Mouse (Mus musculus) limb, embryonic 12.5 days (tissue): ENCODE measurements around the gene Prr32. TPM values are rescaled to one million over a fixed set of nuclear protein-coding genes. Genes with fewer than 3 reads are reported as not detected.

Source experiments
- ATAC-seq: fragments of 200-750 bp; cut with Nextera tagmentation; 2 replicates; pipeline ENCODE4 v1.8.0; 2017; ENCODE audit warnings: low read depth, moderate TSS enrichment; ENCODE audit not compliant: insufficient number of reproducible peaks, insufficient read depth, low FRiP score, low TSS enrichment
- H3K27ac ChIP-seq: fragments of 300-500 bp; sonication (generic); 2 replicates; pipeline ENCODE4 v1.5.1; 2016; ENCODE audit warnings: mild to moderate bottlenecking, moderate library complexity
- H3K27me3 ChIP-seq: fragments of 300-500 bp; sonication (generic); 2 replicates; pipeline ENCODE4 v1.6.1; 2016; ENCODE audit warnings: mild to moderate bottlenecking, moderate library complexity
- H3K36me3 ChIP-seq: fragments of 300-500 bp; sonication (generic); 2 replicates; pipeline ENCODE4 v1.6.1; 2016; ENCODE audit warnings: mild to moderate bottlenecking, moderate library complexity
- H3K4me1 ChIP-seq: fragments of 300-500 bp; sonication (generic); replicated peaks from 2 replicates; pipeline ENCODE4 v1.6.1; 2016
- H3K4me2 ChIP-seq: fragments of 300-500 bp; sonication (generic); 2 replicates; pipeline ENCODE4 v1.6.1; 2016; ENCODE audit warnings: mild to moderate bottlenecking, moderate library complexity
- H3K4me3 ChIP-seq: fragments of 300-500 bp; sonication (generic); replicated peaks from 2 replicates; pipeline ENCODE4 v1.5.1; 2016; ENCODE audit warnings: mild to moderate bottlenecking
- H3K9ac ChIP-seq: fragments of 300-500 bp; sonication (generic); replicated peaks from 2 replicates; pipeline ENCODE4 v1.6.1; 2016; ENCODE audit warnings: mild to moderate bottlenecking, moderate library complexity
- H3K9me3 ChIP-seq: fragments of 300-500 bp; sonication (generic); 2 replicates; pipeline ENCODE4 v1.6.1; 2016; ENCODE audit warnings: mild to moderate bottlenecking, moderate library complexity
- WGBS: fragments of 180-500 bp; shearing (Covaris S2); methylation state at CpG from one replicate; pipeline ENCODE4 v1.1.7; 2016; 5-methylcytosine and 5-hydroxymethylcytosine counted together
- polyA plus RNA-seq: library from polyadenylated mRNA; unstranded; fragments of >200 nt; fragmentation: Nextera tagmentation; extraction: Ambion mirVana; gene quantifications from 2 replicates; pipeline ENCODE4 v1.2.1, GENCODE M21; 2016

Gene Prr32
- polyA plus RNA-seq: 3.8 and 4.7 TPM in 2 replicates

DNA sequence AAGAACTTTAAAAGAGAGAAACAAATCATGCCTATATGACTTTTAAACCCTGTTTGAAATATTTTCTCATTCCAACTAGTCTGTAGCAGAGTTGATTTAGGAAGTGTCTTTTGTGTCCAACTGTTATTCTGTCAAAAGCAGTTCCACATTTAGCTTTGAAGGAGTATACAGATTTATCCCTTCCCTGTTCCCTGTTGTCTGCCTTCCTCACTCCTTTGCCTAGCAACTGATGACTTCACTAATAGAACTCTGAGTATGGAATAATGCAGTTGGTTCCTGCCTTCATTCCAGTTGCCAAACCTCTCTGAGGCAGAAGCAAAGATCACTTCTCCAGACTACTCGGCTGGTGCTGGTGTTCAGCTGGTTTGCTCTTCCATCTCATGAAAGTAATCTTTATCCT is at the start of gene Prr32:
Prr32 (plus strand) TSS at position 301 of the 400 bp plus-strand sequence.
- no peak within 1 kb of the TSS for H3K4me2 ChIP-seq
- H3K9me3 ChIP-seq: no peaks in the 10 kb centered on the region
- H3K27ac ChIP-seq: no peak within 1 kb of the TSS
- no peak for ATAC-seq
- H3K27me3 ChIP-seq: no peaks in the 10 kb centered on the region
- no peak within 1 kb of the TSS for H3K4me3 ChIP-seq
- no peaks in the 10 kb centered on the region for H3K36me3 ChIP-seq
- H3K9ac ChIP-seq: no peak within 1 kb of the TSS
- 83% methylated on average over 1 of the region's 1 CpGs for WGBS
- no peaks in the 10 kb centered on the region for H3K4me1 ChIP-seq
